Mouse (Mus musculus) stomach, postnatal 0 days (tissue): Measurements from ENCODE around the gene Gm17349. TPM values are rescaled to one million over a fixed set of nuclear protein-coding genes. Genes with fewer than 3 reads are reported as not detected.
"Not testable (repeated sequence)": the region's sequence is repeated elsewhere in the genome, so short reads cannot be mapped to it uniquely, and the experiment has no call there.

Experiments used
- ATAC-seq: fragments of 200-750 bp; cut with Nextera tagmentation; 2 replicates; pipeline ENCODE4 v1.8.0; 2017; ENCODE audit not compliant: low FRiP score, low TSS enrichment
- DNase-seq: peaks from one replicate; pipeline ENCODE4 v3.0.0-alpha.2; 2016; ENCODE audit warnings: low spot score
- H3K27ac ChIP-seq: fragments of 300-500 bp; sonication (generic); replicated peaks from 2 replicates; pipeline ENCODE4 v1.5.1; 2014; ENCODE audit warnings: mild to moderate bottlenecking, control low read depth
- H3K27me3 ChIP-seq: fragments of 300-500 bp; sonication (generic); 2 replicates; pipeline ENCODE4 v1.6.1; 2014; ENCODE audit warnings: low read length; ENCODE audit not compliant: control insufficient read depth, insufficient read depth
- H3K36me3 ChIP-seq: fragments of 300-500 bp; sonication (generic); 2 replicates; pipeline ENCODE4 v1.6.1; 2014; ENCODE audit warnings: low read length, mixed read lengths; ENCODE audit not compliant: control insufficient read depth, insufficient read depth
- H3K4me1 ChIP-seq: fragments of 300-500 bp; sonication (generic); replicated peaks from 2 replicates; pipeline ENCODE4 v1.6.1; 2014; ENCODE audit warnings: antibody characterized with exemption; ENCODE audit not compliant: control insufficient read depth, insufficient read depth
- H3K4me2 ChIP-seq: fragments of 300-500 bp; sonication (generic); replicated peaks from 2 replicates; pipeline ENCODE4 v1.6.1; 2014; ENCODE audit warnings: low read depth, mild to moderate bottlenecking, control low read depth, moderate library complexity
- H3K4me3 ChIP-seq: fragments of 300-500 bp; sonication (generic); 2 replicates; pipeline ENCODE4 v1.5.1; 2014; ENCODE audit warnings: low read depth, low read length, control low read depth
- H3K9ac ChIP-seq: fragments of 300-500 bp; sonication (generic); 2 replicates; pipeline ENCODE4 v1.6.1; 2014; ENCODE audit warnings: mild to moderate bottlenecking, low read length, control low read depth, mixed read lengths
- H3K9me3 ChIP-seq: fragments of 300-500 bp; sonication (generic); 2 replicates; pipeline ENCODE4 v1.6.1; 2016; ENCODE audit warnings: low read length; ENCODE audit not compliant: control insufficient read depth
- CTCF ChIP-seq: IDR thresholded peaks from 2 replicates; pipeline ENCODE4 v1.5.1; 2016; ENCODE audit warnings: antibody characterized with exemption, low read depth, mild to moderate bottlenecking, moderate library complexity
- EP300 ChIP-seq: optimal IDR thresholded peaks from 2 replicates; pipeline ENCODE3; 2016; ENCODE audit warnings: antibody characterized with exemption
- whole genome bisulfite sequencing: fragments of 180-500 bp; shearing (Covaris S2); extraction: QIAGEN DNeasy Blood & Tissue Kit; methylation state at CpG from one replicate; pipeline ENCODE4 v1.1.7; 2014; 5-methylcytosine and 5-hydroxymethylcytosine counted together
- polyA plus RNA-seq: library from polyadenylated mRNA; unstranded; fragments of >200 nt; fragmentation: Nextera tagmentation; extraction: Ambion mirVana; gene quantifications from 2 replicates; pipeline ENCODE4 v1.2.1, GENCODE M21; 2015

Gm17349 gene
- polyA plus RNA-seq, 1 experiment from 2014 or later = 2.5 TPM

GRCm38 (mm10) chr15:99731678-99732077 lies 26.4 kb upstream of the Gm17349 start:
- Histone ChIP-seq H3K9me3 (no peaks in the 10 kb centered on the region), H3K9ac (no peak overlapping the region), H3K36me3 (peaks cover 5% of the 10 kb centered on the region), H3K4me2 (no peak overlapping the region), H3K27me3 (no peaks in the 10 kb centered on the region), H3K4me1 (no peaks in the 10 kb centered on the region), H3K4me3 (no peak overlapping the region), H3K27ac (no peak overlapping the region)
- TF ChIP-seq EP300 (no peak), CTCF (no peak)
- no peak for ATAC-seq
- DNase-seq = no peak
- WGBS = 94% methylated on average over 3 of the region's 3 CpGs

GRCm38 (mm10) chr15:99731167-99731566 lies 25.9 kb upstream of the Gm17349 start:
- TF ChIP-seq CTCF (no peak), EP300 (no peak)
- peaks cover 4% of the 10 kb centered on the region for H3K36me3 ChIP-seq
- H3K27me3 ChIP-seq = no peaks in the 10 kb centered on the region
- H3K4me2 ChIP-seq = no peak overlapping the region
- H3K4me3 ChIP-seq = no peak overlapping the region
- no peak overlapping the region for H3K9ac ChIP-seq
- H3K9me3 ChIP-seq = no peaks in the 10 kb centered on the region
- no peak for DNase-seq
- H3K27ac ChIP-seq = no peak overlapping the region
- 92% methylated on average over 1 of the region's 2 CpGs for WGBS
- ATAC-seq = no peak
- H3K4me1 ChIP-seq = no peaks in the 10 kb centered on the region

DNA sequence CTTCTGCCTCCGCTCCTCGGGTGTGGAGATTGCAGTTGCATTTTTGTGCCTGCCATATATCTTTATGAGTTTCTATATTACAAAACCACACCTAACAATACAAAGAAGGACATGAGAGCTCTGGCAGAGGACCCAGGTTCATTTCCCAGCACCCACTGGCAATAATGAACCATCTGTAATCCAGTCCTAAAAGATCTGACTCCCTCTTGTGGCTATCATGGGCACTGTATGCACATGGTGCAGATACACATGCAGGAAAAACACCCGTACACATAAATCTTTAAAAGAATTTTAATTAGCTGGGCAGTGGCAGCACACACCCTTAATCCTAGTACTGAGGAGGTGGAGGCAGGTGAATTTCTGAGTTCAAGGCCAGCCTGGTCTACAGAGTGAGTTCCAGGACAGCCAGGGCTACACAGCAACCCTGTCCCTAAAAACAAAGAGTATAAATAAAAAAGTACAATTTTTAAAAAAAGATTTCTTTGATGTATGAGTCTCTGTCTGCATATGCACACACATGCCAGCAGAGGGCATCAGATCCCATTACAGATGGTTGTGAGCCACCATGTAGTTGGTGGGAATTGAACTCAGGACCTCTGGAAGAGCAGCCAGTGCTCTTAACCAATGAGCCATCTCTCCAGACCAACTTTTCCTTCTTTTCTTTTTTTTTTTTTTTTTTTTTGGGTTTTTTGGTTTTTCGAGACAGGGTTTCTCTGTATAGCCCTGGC lies 23.9 kb upstream of the Gm17349 start:
- Histone ChIP-seq H3K9me3 (no peaks in the 10 kb centered on the region), H3K9ac (no peak overlapping the region), H3K4me1 (peaks cover 4% of the 10 kb centered on the region; the same call in 1 of the 2 replicates), H3K36me3 (peaks cover 2% of the 10 kb centered on the region; the same call in 1 of the 2 replicates), H3K27ac (no peak overlapping the region), H3K27me3 (no peaks in the 10 kb centered on the region), H3K4me3 (no peak overlapping the region), H3K4me2 (no peak overlapping the region)
- ATAC-seq (no peak), DNase-seq (no peak)
- WGBS = 85% methylated on average over 4 of the region's 4 CpGs
- no peak for TF ChIP-seq EP300
- TF ChIP-seq CTCF = peak; percentile 46

DNA sequence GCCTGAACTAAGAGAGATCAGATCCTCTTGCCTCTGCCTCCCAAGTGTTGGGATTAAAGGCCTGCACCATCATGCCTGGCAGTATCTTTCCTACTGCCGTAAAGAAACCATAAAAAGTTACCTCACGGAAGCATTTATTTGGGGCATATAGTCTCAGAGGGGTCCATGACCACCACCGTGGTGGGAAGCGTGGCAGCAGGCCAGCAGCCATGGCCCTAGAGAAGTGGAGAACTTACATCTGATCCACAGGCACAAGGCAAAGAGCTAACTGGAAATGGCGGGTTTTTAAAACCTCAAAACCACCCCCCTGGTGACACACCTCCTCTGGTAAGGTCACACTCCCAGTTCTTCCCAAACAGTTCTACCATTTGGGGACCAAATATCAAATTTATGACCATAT lies 22.9 kb upstream of the Gm17349 start:
- TF ChIP-seq CTCF (no peak), EP300 (no peak)
- no peak overlapping the region for H3K4me2 ChIP-seq
- H3K36me3 ChIP-seq = peaks cover 2% of the 10 kb centered on the region; the same call in 1 of the 2 replicates
- DNase-seq = no peak
- no peaks in the 10 kb centered on the region for H3K9me3 ChIP-seq
- 95% methylated on average over 5 of the region's 5 CpGs for WGBS
- H3K9ac ChIP-seq = no peak overlapping the region
- H3K4me3 ChIP-seq = no peak overlapping the region
- H3K27me3 ChIP-seq = no peaks in the 10 kb centered on the region
- ATAC-seq = no peak
- H3K4me1 ChIP-seq = peaks cover 10% of the 10 kb centered on the region; the same call in 1 of the 2 replicates
- no peak overlapping the region for H3K27ac ChIP-seq

DNA sequence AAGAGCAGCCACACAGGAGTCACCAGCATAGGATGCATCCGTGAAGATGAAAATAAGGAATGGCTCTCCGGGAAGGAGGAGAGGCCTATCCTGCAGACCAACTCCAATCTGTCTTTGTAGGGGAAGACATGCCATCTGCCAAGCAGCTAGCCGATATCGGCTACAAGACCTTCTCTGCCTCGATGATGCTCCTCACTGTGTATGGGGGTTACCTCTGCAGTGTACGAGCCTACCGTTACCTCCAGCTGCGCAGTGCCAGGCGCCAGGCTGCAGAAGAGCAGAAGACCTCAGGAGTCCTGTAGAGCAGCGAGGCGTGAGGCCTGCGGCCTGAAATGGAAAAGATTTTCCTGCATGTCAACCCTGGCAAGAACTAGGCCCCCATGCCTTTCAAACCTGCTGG lies 22.2 kb upstream of the Gm17349 start:
- 94% methylated on average over 12 of the region's 12 CpGs for WGBS
- no peak for DNase-seq
- ATAC-seq = no peak
- Histone ChIP-seq H3K9me3 (no peaks in the 10 kb centered on the region), H3K27me3 (no peaks in the 10 kb centered on the region), H3K9ac (no peak overlapping the region), H3K36me3 (peaks cover 2% of the 10 kb centered on the region; the same call in 1 of the 2 replicates), H3K27ac (no peak overlapping the region), H3K4me1 (peaks cover 11% of the 10 kb centered on the region; the same call in 1 of the 2 replicates), H3K4me2 (no peak overlapping the region), H3K4me3 (no peak overlapping the region)
- TF ChIP-seq EP300 (no peak), CTCF (no peak)

GRCm38 (mm10) chr15:99727039-99727438 lies 21.7 kb upstream of the Gm17349 start:
- H3K4me2 ChIP-seq, H3K27ac ChIP-seq, H3K36me3 ChIP-seq, DNase-seq, H3K4me3 ChIP-seq, H3K9ac ChIP-seq, H3K27me3 ChIP-seq, H3K9me3 ChIP-seq, ATAC-seq: not testable (repeated sequence)
- 89% methylated on average over 4 of the region's 5 CpGs for whole genome bisulfite sequencing
- peaks cover 11% of the 10 kb centered on the region; the same call in 1 of the 2 replicates for H3K4me1 ChIP-seq
